Mouse (Mus musculus) kidney, postnatal 4 days (tissue): ENCODE measurements around the gene Cby3.

Experiments
- DNase-seq, 2 experiments: peaks; one replicate each; pipeline ENCODE4 v3.0.0; 2021; ENCODE audit warnings: mixed read lengths in 2 of 2

Cby3 gene

DNA sequence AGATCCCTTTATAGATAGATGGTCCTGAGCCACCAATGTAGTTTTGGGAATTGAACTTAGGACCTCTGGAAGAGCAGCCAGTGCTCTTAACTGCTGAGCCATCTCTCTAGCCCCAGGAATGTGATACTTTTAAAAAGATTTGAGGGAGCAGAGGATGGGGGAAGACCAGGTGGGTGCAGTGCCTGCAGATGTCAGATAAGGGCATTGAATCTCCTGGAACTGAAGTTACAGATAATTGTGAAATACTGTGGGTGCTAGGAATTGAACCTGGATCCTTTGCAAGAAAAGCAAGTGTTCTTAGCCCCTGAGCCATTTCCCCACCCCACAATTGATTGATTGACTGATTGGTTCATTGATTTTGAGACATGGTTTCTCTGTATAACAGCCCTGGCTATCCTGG is 11.1 kb downstream of the Cby3 start:
- DNase-seq, result no peak

DNA sequence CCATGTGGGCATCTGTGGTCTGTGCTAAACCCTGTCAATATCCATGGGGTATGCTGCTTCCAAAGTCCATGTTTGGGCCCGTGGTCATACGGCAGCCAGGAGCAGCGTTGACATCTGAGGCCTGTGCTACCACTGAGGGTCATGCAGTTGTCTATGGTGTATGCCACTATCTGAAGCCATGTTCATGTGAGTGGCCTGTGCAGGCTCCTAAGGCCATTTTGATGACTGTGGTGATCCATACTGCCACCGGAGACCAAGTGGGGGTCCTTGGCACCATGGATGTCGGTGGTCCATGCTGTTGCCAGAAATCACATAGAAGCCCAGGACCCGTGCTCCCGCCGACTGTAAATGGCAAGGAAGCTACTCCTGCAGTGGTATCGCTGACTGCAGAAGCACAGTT is 13.3 kb downstream of the Cby3 start:
- no peak for DNase-seq

DNA sequence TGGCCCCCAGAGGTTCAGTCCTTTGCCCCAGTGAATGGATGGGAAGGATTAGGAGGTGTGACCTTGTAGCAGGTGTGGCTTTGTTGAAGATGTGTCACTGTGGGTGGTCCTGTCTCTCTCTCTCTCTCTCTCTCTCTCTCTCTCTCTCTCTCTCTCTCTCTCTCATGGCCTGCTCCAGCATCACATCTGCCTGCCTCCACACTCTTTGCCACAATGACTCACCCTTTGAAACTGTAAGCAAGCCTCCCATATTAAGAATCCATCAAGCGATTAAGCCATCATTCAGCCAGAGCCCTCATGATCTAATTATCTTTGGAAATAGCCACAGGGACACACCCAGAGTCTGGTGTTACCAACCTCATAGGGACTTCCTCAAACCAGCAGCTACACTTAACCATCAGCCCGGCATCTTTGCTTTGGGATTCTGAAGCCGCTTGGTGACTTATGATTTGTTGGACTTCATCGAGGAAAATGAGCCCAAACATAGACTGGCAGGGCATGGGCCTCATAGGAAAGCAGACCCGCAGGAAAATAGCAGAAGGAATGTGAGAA is 15.2 kb downstream of the Cby3 start:
- DNase-seq, result no peak

DNA sequence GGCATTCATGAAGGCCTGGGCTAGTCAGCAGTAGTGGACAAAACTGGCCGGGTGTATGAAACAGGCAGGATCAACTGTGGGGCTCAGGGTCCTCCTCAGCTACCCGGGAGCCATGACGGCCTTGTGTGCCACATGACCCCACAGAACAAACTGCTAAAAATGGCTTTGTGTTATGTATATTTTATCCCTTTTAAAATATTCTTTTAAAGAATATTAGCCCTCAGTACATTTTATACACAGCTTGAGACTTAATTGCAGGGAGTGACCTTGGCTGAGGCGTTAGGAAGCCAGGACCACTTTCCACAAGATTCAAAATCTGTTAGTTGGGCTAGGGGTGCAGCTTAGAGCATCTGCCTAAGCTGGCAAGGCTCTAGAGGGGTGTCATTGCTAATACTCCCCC is 16.7 kb downstream of the Cby3 start:
- DNase-seq, result no peak

DNA sequence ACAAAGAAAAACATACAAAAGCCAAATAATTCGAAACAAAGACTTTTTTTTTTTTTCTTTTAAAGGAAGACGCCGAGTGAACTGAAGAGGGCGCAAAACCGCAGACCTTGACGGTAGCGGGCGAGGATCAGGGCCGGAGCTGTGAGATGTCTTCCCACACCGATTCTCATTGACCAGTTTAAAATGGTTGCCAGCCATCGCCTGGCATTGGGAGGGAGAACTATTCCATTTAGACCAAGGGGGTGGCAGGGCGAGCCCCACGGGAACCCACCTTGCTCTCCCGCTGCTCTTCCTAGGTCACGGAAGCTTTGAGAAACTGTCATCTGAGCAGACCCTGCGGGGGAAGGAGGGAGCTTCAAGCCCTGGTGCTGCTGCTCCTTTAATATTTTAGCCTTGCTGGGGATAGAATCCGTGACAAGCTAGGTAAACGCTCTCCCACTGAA is 17.2 kb downstream of the Cby3 start:
- DNase-seq, result peak; percentile 78 to 86

DNA sequence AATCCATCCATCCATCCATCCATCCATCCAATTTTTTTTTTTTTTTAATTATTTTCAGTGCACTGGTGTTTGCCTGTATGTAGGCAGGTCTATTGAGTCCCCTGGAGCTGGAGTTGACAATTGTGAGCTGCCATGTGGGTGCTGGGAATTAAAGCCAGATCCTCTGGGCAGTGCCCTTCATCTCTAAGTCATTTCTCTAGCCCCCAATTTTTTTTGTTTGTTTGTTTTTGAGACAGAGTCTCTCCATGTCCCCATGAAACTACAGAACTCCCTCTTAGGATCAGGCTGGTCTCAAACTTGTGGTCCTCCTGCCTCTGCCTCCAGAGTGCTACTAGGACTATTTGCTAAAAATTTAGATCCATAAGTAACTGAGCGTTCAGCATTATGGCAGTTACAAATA is 17.6 kb downstream of the Cby3 start:
- no peak for DNase-seq

GRCm38 (mm10) chr11:50373086-50373485 is 18.8 kb downstream of the Cby3 start:
- no peak for DNase-seq

DNA sequence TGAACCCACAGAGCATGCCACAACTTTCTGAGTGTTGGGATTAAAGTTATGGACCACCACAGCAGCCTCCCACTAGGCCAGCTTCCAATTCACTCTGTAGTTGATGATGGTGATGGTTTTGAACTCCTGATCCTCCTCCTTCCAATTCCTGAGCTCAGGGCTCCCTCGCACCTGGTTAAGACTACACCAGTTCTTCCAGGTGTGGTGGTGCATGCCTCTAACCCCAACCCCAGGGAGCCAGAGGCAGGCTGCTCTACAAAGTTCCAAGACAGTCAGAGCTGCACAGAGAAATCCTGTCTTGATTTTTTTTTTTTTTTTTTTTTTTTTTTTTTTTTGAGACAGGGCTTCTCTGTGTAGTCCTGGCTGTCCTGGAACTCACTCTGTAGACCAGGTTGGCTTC is 19.4 kb downstream of the Cby3 start:
- no peak for DNase-seq

DNA sequence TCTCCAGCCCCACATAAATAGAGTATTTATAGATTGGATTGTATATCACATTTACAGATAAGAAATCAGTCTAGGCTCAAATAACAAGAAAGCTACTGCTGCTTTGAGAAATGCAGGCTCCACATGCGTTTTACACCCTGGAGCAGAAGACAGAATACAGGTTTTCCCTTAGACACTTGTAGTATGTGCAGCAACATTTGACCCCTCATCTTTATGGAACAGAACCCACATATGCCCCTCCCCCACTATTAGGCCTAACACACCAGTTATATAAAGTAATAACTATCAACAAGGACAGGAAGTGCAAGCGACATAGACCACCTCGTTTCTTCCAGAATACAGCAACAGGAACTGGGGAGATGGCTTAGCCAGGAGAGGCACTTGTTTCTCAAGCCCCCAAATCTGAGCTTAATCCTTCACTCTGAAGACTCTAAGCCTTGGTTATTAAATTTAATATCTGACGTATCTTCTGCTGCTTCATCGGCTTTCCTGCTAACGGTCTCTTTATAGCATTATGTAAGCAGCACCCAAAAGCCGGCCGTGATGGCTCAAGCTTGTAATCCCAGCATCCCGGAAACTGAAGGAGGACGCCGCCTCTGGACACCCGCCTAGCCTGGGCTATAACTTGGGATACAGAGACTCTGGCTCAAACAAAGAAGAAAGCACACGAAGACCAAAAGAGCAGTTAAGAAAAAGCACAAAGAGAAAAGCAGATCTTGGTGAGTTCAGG is 20.2 kb downstream of the Cby3 start:
- DNase-seq, result no peak

GRCm38 (mm10) chr11:50375421-50375820 is 21.2 kb downstream of the Cby3 start:
- DNase-seq, result no peak

GRCm38 (mm10) chr11:50376156-50376790 is 22.0 kb downstream of the Cby3 start:
- no peak for DNase-seq

DNA sequence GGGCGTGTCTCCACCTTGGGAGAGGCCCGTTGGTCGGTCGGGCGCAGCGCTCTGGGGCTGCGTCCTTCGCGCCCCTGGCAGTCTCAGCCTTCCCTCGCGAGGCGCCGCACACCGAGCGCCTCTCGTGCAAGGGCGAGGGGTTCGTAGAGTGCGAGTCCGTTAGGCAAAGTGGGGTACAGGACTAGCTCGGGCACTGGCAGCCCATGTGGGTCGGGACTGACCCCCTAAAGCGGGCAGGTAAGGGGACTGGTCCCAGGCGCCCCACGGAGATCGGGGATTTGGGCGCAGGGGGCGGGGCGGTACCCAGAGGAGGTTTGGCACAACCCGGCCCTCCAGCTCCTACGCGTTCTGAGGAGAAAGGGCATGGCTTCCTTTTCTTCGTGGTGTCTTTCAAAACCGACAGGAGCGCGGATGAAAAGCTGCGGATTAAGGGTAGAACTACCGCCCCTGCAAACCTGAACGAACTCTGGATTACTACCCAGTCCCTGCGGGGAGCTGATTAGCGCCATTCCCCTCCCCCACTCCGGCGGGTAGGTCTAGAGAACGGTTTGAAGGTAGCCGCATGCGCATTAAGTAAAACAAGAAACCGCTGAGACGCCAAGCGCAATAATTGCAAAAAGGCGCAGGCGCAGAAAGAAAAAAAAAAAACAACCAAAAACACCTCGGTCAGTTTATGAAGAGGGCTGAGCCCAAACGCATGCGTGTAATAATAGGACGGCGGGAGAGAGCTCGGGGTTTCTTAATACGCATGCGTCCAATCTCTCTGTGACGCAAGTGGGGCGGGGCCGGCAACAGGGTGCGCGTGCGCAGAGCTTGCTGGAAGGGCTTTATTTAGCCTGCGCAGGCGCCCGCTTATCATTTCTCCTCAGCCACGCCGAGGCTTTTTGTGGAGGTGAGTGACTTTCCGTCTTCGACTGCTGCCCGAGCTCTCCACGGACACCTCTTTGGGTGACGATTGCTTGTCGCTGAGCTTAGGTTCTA is 22.9 kb downstream of the Cby3 start, which contains the start of gene Hnrnph1:
Gene Hnrnph1 (plus strand): TSS at position 80 of the 981 bp plus-strand sequence.
- DNase-seq, result peak; percentile 99

DNA sequence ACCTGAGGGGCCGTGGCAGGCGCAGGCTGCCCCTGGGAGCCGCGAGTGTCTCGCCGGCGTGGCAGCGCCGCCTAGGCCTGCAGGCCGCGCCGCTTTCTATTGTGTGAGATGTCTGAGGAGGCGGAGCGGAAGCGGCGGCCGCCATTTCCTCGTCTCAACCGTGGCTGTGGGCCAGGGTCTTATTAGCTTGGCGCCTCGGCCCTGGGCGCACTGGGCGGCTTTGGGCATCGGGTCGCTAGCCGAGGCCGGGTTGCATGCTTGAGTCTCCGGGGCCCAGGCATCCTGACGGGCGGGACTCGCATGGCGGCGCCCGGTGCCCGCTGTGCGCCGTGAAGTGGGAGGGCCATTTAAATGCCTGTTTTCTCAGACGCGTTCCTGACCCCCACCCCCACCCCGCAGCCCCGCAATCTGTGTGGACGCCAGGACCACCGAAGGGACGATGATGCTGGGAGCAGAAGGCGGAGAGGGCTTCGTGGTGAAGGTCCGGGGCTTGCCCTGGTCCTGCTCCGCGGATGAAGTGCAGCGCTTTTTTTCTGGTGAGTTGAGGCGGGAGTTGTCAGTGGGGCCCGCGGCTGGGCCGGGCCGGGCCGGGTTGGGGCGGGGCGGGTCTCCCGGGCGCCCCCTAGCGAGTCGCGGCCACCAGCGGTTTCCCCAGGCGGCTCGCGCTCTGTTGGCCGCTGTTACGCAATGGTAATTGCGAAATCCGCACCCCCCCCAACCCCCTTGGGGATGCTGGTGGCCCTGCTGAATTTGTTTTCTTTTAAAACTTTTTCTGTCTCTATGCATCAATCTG is 23.8 kb downstream of the Cby3 start:
- peak; percentile 91 to 94 for DNase-seq

DNA sequence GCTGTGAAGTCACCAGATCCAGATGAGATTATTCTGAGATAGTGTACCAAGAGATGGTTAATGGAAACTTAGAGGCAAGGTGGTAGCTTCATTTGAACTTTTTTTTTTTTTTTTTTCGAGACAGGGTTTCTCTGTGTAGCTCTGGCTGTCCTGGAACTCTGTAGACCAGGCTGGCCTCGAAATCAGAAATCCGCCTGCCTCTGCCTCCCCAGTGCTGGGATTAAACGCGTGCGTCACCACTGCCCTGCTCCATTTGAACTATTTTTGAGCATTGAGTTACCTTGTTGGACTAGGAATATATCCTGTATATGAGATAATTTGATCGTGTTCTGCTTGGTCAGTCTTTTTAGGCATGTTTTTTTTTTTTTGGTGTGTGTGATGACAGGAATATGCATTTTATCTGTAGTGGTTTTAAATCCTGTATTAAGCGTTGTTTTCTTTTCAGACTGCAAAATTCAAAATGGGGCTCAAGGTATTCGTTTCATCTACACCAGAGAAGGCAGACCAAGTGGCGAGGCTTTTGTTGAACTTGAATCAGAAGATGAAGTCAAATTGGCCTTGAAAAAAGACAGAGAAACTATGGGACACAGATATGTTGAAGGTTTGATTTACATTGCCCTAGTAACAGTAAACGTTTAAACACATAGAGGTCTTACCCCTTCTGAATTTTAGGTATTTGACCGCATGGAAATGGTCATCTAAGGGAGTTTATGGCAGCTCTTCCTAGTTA is 24.9 kb downstream of the Cby3 start:
- no peak for DNase-seq

DNA sequence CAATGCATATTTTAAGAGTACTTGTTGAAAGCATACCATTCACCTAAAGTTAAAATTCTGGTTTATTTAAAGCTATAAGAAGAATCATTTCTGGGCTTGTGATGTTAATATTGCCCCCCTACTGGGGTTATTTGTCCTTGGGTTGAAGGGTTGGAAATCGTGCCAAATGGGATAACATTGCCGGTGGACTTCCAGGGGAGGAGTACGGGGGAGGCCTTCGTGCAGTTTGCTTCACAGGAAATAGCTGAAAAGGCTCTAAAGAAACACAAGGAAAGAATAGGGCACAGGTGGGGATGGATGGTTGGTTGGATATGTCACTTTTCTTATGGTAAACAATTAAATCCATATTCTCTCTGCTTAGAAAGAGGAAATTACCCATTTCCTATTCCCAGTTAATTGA is 27.0 kb downstream of the Cby3 start:
- DNase-seq, result no peak

DNA sequence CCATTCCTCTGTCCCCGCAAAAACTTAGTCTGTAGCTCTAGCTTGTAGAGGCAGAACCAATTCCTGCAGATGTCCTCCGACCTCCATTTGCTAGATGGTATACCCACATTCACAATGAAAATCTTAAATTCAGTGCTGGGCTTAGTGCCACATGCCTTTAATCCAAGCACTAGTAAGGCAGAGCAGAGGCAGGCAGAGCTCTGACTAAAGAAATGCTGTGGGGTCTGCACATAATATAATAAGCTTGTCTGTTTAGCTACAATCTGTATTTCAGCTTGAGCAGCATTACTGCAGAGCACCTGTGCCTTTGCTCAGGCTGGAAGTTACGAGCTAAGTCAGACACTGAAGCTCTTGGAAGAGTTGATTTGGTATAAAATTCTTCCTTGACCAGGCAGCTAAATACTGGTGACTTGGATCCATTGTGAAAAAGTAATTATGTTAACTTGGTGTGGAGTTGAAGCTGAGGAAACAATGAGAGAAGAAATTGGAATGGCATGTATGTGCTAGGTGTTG is 33.0 kb downstream of the Cby3 start:
- no peak for DNase-seq

GRCm38 (mm10) chr11:50387697-50388096 is 33.4 kb downstream of the Cby3 start:
- DNase-seq, result no peak

GRCm38 (mm10) chr11:50388217-50388929 is 34.1 kb downstream of the Cby3 start:
- no peak for DNase-seq

- no peak for DNase-seq
These were observed 34.7 kb downstream of the Cby3 start for GRCm38 (mm10) chr11:50389011-50389410.

DNA sequence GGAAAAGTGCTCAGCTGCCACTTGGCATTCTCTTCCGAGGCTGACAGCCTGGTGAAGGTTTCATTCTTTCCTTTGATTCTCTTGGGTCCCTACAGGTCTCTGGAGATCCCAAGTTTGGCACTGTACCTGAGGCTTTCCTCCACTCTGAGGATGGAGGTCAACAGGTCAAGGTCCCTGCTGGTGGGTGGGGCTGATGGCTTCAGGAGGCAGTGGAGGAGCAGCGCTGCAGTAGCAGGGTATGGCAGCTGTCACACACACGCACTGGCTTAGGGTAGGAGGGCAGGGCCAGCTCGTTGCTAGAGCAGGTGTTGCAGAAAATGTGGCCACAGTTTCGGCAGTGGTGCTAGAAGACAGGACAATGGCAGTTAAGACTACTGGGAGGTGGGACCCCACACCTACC is 35.4 kb downstream of the Cby3 start:
- DNase-seq, result no peak
